Mouse (Mus musculus): ENCODE results near the gene Tmem63b. TPM values are rescaled to one million over a fixed set of nuclear protein-coding genes. Genes with fewer than 3 reads are reported as not detected.

Tmem63b gene
- 58.3 and 80.9 TPM in 2 replicates for polyA plus RNA-seq (2021; fragmentation: Nextera tagmentation)
- long read RNA-seq, experiment 1, transcript Tmem63b-201 (24 exons, 3,284 nt): major isoform, 26 of 243 reads
- long read RNA-seq, experiment 1, partial matches to known transcripts: 24 of 243 reads
- long read RNA-seq, experiment 1, other reads (novel, unspliced or antisense): 193 of 243 reads
- long read RNA-seq, experiment 2, transcript Tmem63b-201 (24 exons, 3,284 nt): major isoform, 7 of 68 reads
- long read RNA-seq, experiment 2, partial matches to known transcripts: 30 of 68 reads
- long read RNA-seq, experiment 2, other reads (novel, unspliced or antisense): 31 of 68 reads

DNA sequence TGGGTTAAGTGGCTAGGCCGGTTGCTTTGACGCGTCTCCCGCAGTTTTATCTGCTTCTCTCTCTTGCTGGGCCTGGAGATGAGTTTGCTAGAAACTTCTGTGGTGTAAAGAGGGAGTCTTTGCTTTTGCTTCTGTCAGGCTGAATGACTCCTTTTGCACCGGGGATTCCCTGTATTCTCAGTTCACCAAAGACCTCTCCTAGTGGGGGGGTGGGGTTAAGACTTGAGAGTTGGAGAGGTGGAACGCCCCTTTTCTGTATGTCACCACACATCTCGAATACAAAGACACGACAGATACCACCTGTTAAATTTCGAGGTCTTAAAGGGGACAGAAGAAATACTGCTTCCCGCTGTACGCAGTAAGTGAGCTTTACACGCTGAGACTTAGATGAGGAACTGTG, at the start of gene Tmem63b:
Gene Tmem63b (minus strand): TSS at position 190 of the 400 bp plus-strand sequence.

DNA sequence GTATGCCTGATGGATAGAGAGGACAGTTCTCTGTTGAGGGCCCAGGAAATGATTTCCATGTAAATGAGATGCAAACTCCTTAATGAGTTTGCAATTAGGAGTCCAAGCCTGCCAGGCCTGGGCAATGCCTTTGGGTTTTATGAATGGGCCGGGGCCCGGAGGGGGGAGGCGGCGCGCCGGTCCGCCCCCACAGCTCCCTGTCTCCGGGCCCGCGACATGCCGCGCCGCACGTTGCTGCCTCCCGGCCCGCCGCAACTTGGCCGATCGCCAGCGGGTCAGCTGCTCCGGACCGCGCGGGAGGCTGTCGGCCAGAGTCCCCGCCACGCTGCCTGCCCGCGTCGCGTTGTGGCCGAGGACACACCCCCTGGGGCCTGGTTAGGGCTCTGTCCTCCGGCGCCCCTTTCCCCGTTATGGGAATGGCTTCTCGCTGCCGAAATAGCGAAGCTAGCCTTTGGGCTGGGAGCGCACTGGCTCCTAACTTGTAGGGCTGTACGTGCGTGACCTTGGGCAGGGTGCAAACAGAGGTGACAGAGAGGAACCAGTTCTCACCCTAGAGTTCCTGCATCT, 47.1 kb upstream of the Tmem63b start, which contains the start of gene 1600014C23Rik:
Gene 1600014C23Rik (minus strand): TSS at position 110 of the 567 bp plus-strand sequence.

DNA sequence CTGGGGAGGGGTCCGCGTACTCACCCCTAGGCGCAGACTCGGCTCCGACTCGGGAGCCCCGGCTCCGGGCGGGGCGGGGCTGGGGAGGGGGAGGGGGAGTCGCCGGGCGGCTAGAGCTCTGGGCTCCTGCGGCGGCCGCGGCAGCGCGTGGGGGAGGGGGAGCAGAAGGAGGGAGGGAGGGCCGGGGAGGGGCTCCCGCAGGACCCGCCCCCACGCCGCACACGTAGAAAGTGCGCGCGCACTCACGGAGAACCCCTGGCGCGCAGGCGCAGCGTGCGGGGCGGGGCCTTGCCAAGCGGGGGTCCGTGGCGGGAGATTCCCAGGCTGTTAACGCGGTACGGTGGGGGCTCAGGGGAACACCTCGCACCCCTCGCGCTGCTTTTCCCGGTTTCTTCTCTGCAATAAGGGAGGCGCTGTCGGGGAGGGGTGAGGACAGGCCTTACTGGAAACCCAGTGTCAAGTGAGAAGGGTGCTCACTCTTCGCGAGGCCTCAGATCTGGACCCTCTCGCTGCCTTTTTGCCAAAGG, 549 bp downstream of the Tmem63b start, which contains the start of gene Mrpl14:
Gene Mrpl14 (plus strand): TSS at position 230 of the 527 bp plus-strand sequence.

DNA sequence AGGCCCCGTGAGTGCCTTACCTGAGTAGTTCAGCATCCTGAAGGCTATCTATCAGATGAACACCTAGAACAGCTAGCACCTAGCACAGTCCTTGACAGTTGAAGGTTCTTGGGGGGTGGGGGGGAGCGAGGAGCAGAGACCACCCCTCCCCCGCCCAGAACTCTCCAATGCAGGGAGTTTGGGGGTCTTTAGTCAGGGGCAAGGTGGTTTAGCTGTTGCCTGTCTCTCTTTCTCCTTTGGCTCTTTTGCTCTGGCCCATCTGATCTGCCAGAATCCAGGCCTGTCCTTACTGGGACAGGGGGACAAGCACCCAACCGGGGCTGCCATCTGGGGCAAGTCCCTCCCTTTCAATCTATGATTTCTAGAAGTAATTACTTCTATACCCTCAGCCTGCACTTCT, 27.5 kb downstream of the Tmem63b start, which contains the start of gene Capn11:
Gene Capn11 (minus strand): TSS at position 101 of the 400 bp plus-strand sequence.

Other genes with a start within 250 kb of the Tmem63b start
- gene Spats1, start 211.5 kb downstream of the Tmem63b start, polyA plus RNA-seq (2021; fragmentation: Nextera tagmentation): 5.6 and 6.1 TPM in 2 replicates
- 12.7 and 12.8 TPM in 2 replicates for gene Aars2, start 180.1 kb downstream of the Tmem63b start, polyA plus RNA-seq (2021; fragmentation: Nextera tagmentation)
- gene Tcte1, start 163.5 kb downstream of the Tmem63b start, polyA plus RNA-seq (2021; fragmentation: Nextera tagmentation): 6.8 and 8.7 TPM in 2 replicates
- gene Tmem151b, start 137.2 kb downstream of the Tmem63b start, polyA plus RNA-seq (2021; fragmentation: Nextera tagmentation): 27.5 and 36.1 TPM in 2 replicates
- 1.2 and 1.3 TPM in 2 replicates for gene Nfkbie, start 131.2 kb downstream of the Tmem63b start, polyA plus RNA-seq (2021; fragmentation: Nextera tagmentation)
- gene Slc35b2, start 123.0 kb downstream of the Tmem63b start, polyA plus RNA-seq (2021; fragmentation: Nextera tagmentation): 62.4 and 73.3 TPM in 2 replicates
- gene Hsp90ab1, start 113.6 kb downstream of the Tmem63b start, polyA plus RNA-seq (2021; fragmentation: Nextera tagmentation): 2,554 and 3,060 TPM in 2 replicates
- gene Slc29a1, start 87.3 kb downstream of the Tmem63b start, polyA plus RNA-seq (2021; fragmentation: Nextera tagmentation): 21.0 and 24.4 TPM in 2 replicates
- not detected in 2 replicates for gene Mymx, start 84.8 kb downstream of the Tmem63b start, polyA plus RNA-seq (2021; fragmentation: Nextera tagmentation)
- gene Capn11, start 27.6 kb downstream of the Tmem63b start, polyA plus RNA-seq (2021; fragmentation: Nextera tagmentation): 0.04 TPM in 1 of 2 replicates, not detected in the other
- 156 and 161 TPM in 2 replicates for gene Mrpl14, start 583 bp downstream of the Tmem63b start, polyA plus RNA-seq (2021; fragmentation: Nextera tagmentation)
- gene 1600014C23Rik, start 46.9 kb upstream of the Tmem63b start, polyA plus RNA-seq (2021; fragmentation: Nextera tagmentation): 1.1 TPM in 2 replicates

All from left cerebral cortex, adult 6 months (tissue).